Mouse (Mus musculus): ENCODE measurements at regions not wholly inside any gene's neighbourhood (a gene's known extent, or its start where the extent isn't known, plus 50 kb on each side); places are given as distances from the start of the nearest gene placed in this dataset.
A peak's percentile ranks its signal among the peaks of the same experiment; 100 is the strongest.

GRCm38 (mm10) chr9:26502027-26502426 is 231.5 kb upstream of the B3gat1 start:
- Histone ChIP-seq H3ac (ENCODE audit: control insufficient read depth, insufficient read length, low read depth) (no peak overlapping the region), H3K4me3 (ENCODE audit: insufficient read depth, poor library complexity, severe bottlenecking) (no peak overlapping the region), H3K27me3 (ENCODE audit: control insufficient read depth, insufficient read depth, insufficient read length) (no peaks in the 10 kb centered on the region), H3K79me2 (ENCODE audit: control insufficient read depth, insufficient read depth) (no peaks in the 10 kb centered on the region), H3K36me3 (ENCODE audit: control insufficient read depth, insufficient read depth) (no peaks in the 10 kb centered on the region), H3K79me3 (ENCODE audit: low read depth) (no peaks in the 10 kb centered on the region)
- TF ChIP-seq CEBPB (IDR thresholded peaks at IDR 0.05; ENCODE audit: low read depth) (no peak), MAX (IDR thresholded peaks at IDR 0.05) (no peak)

GRCm38 (mm10) chr9:26505941-26506340 is 227.6 kb upstream of the B3gat1 start:
- no peak overlapping the region for H3K4me3 ChIP-seq (ENCODE audit: insufficient read depth, poor library complexity, severe bottlenecking)
- H3ac ChIP-seq (ENCODE audit: control insufficient read depth, insufficient read length, low read depth) = no peak overlapping the region
- H3K79me3 ChIP-seq (ENCODE audit: low read depth) = no peaks in the 10 kb centered on the region
- TF ChIP-seq MYOD1 (IDR thresholded peaks at IDR 0.05; ENCODE audit: control insufficient read depth, insufficient read length, low read depth) = no peak
- no peak for TF ChIP-seq FOSL1 (IDR thresholded peaks at IDR 0.05; ENCODE audit: insufficient read depth, low read length, poor library complexity, severe bottlenecking)
- TF ChIP-seq MAX (IDR thresholded peaks at IDR 0.05) = no peak
- no peak for TF ChIP-seq CTCF (IDR thresholded peaks at IDR 0.05; ENCODE audit: control insufficient read depth, insufficient read depth, insufficient read length)
- no peak for TF ChIP-seq USF1 (IDR thresholded peaks at IDR 0.05; ENCODE audit: low read depth)
- no peak for TF ChIP-seq MYOG (IDR thresholded peaks at IDR 0.05; ENCODE audit: control insufficient read depth, extremely low read depth, insufficient read length)
- no peak for TF ChIP-seq CEBPB (IDR thresholded peaks at IDR 0.05; ENCODE audit: low read depth)
- no peaks in the 10 kb centered on the region for H3K36me3 ChIP-seq (ENCODE audit: control insufficient read depth, insufficient read depth)
- no peaks in the 10 kb centered on the region for H3K79me2 ChIP-seq (ENCODE audit: control insufficient read depth, insufficient read depth)
- no peaks in the 10 kb centered on the region for H3K27me3 ChIP-seq (ENCODE audit: control insufficient read depth, insufficient read depth, insufficient read length)

GRCm38 (mm10) chr9:26518651-26519050 is 214.9 kb upstream of the B3gat1 start:
- TF ChIP-seq FOSL1 (IDR thresholded peaks at IDR 0.05; ENCODE audit: insufficient read depth, low read length, poor library complexity, severe bottlenecking) (peak; percentile 54), CTCF (IDR thresholded peaks at IDR 0.05; ENCODE audit: control insufficient read depth, insufficient read depth, insufficient read length) (no peak), MYOD1 (IDR thresholded peaks at IDR 0.05; ENCODE audit: control insufficient read depth, insufficient read length, low read depth) (peak; percentile 36), CEBPB (IDR thresholded peaks at IDR 0.05; ENCODE audit: low read depth) (peak; percentile 13)
- H3ac ChIP-seq (ENCODE audit: control insufficient read depth, insufficient read length, low read depth) = no peak overlapping the region
- no peaks in the 10 kb centered on the region for H3K79me3 ChIP-seq (ENCODE audit: low read depth)
- H3K4me3 ChIP-seq (ENCODE audit: insufficient read depth, poor library complexity, severe bottlenecking) = no peak overlapping the region
- no peaks in the 10 kb centered on the region for H3K27me3 ChIP-seq (ENCODE audit: control insufficient read depth, insufficient read depth, insufficient read length)
- no peaks in the 10 kb centered on the region for H3K36me3 ChIP-seq (ENCODE audit: control insufficient read depth, insufficient read depth)
- no peaks in the 10 kb centered on the region for H3K79me2 ChIP-seq (ENCODE audit: control insufficient read depth, insufficient read depth)

- Histone ChIP-seq H3K4me3 (ENCODE audit: insufficient read depth, poor library complexity, severe bottlenecking) (no peak overlapping the region), H3K27me3 (ENCODE audit: control insufficient read depth, insufficient read depth, insufficient read length) (no peaks in the 10 kb centered on the region), H3K79me3 (ENCODE audit: low read depth) (no peaks in the 10 kb centered on the region), H3K36me3 (ENCODE audit: control insufficient read depth, insufficient read depth) (no peaks in the 10 kb centered on the region), H3ac (ENCODE audit: control insufficient read depth, insufficient read length, low read depth) (no peak overlapping the region), H3K79me2 (ENCODE audit: control insufficient read depth, insufficient read depth) (no peaks in the 10 kb centered on the region)
- TF ChIP-seq USF1 (IDR thresholded peaks at IDR 0.05; ENCODE audit: low read depth) = peak; percentile 81
- TF ChIP-seq MYOD1 (IDR thresholded peaks at IDR 0.05; ENCODE audit: control insufficient read depth, insufficient read length, low read depth) = peak; percentile 69
- TF ChIP-seq MAX (IDR thresholded peaks at IDR 0.05) = no peak
Observed at GRCm38 (mm10) chr9:26519581-26520501, 213.7 kb upstream of the B3gat1 start.

- H3K4me3 ChIP-seq (ENCODE audit: insufficient read depth, poor library complexity, severe bottlenecking) = no peak overlapping the region
- no peaks in the 10 kb centered on the region for H3K27me3 ChIP-seq (ENCODE audit: control insufficient read depth, insufficient read depth, insufficient read length)
- H3K36me3 ChIP-seq (ENCODE audit: control insufficient read depth, insufficient read depth) = no peaks in the 10 kb centered on the region
- H3ac ChIP-seq (ENCODE audit: control insufficient read depth, insufficient read length, low read depth) = no peak overlapping the region
- TF ChIP-seq MYOD1 (IDR thresholded peaks at IDR 0.05; ENCODE audit: control insufficient read depth, insufficient read length, low read depth) (peak; percentile 67), CTCF (IDR thresholded peaks at IDR 0.05; ENCODE audit: control insufficient read depth, insufficient read depth, insufficient read length) (no peak), MYOG (IDR thresholded peaks at IDR 0.05; ENCODE audit: control insufficient read depth, extremely low read depth, insufficient read length) (no peak)
- no peaks in the 10 kb centered on the region for H3K79me2 ChIP-seq (ENCODE audit: control insufficient read depth, insufficient read depth)
- H3K79me3 ChIP-seq (ENCODE audit: low read depth) = no peaks in the 10 kb centered on the region
Observed at GRCm38 (mm10) chr9:26524089-26524488, 209.4 kb upstream of the B3gat1 start.

GRCm38 (mm10) chr9:26528761-26529160 is 204.8 kb upstream of the B3gat1 start:
- Histone ChIP-seq H3K79me3 (ENCODE audit: low read depth) (no peaks in the 10 kb centered on the region), H3K36me3 (ENCODE audit: control insufficient read depth, insufficient read depth) (no peaks in the 10 kb centered on the region), H3K27me3 (ENCODE audit: control insufficient read depth, insufficient read depth, insufficient read length) (no peaks in the 10 kb centered on the region), H3ac (ENCODE audit: control insufficient read depth, insufficient read length, low read depth) (no peak overlapping the region), H3K79me2 (ENCODE audit: control insufficient read depth, insufficient read depth) (no peaks in the 10 kb centered on the region), H3K4me3 (ENCODE audit: insufficient read depth, poor library complexity, severe bottlenecking) (no peak overlapping the region)
- no peak for TF ChIP-seq CEBPB (IDR thresholded peaks at IDR 0.05; ENCODE audit: low read depth)
- no peak for TF ChIP-seq MYOD1 (IDR thresholded peaks at IDR 0.05; ENCODE audit: control insufficient read depth, insufficient read length, low read depth)
- TF ChIP-seq MAX (IDR thresholded peaks at IDR 0.05) = no peak
- TF ChIP-seq CTCF (IDR thresholded peaks at IDR 0.05; ENCODE audit: control insufficient read depth, insufficient read depth, insufficient read length) = no peak
- no peak for TF ChIP-seq MYOG (IDR thresholded peaks at IDR 0.05; ENCODE audit: control insufficient read depth, extremely low read depth, insufficient read length)
- TF ChIP-seq USF1 (IDR thresholded peaks at IDR 0.05; ENCODE audit: low read depth) = no peak
- no peak for TF ChIP-seq FOSL1 (IDR thresholded peaks at IDR 0.05; ENCODE audit: insufficient read depth, low read length, poor library complexity, severe bottlenecking)

Data from C2C12 (cell line).